Mouse (Mus musculus) liver, embryonic 14.5 days (tissue): ENCODE measurements around the gene Sp100.

Source experiments
- CTCF ChIP-seq: IDR thresholded peaks from 2 replicates; pipeline ENCODE4 v1.5.1; 2016; ENCODE audit warnings: antibody characterized with exemption, low read depth, control low read depth
- EP300 ChIP-seq: IDR thresholded peaks from 2 replicates; pipeline ENCODE4 v1.6.1; 2016; ENCODE audit warnings: antibody characterized with exemption, low read depth

GRCm38 (mm10) chr1:85687346-85687745 lies 37.6 kb downstream of the Sp100 start:
- TF ChIP-seq CTCF = no peak
- TF ChIP-seq EP300 = no peak
